Mouse (Mus musculus): ENCODE measurements around the gene Plscr1. TPM values are rescaled to one million over a fixed set of nuclear protein-coding genes. Genes with fewer than 3 reads are reported as not detected.

Plscr1 gene
- polyA plus RNA-seq, 2 experiments, result 12.3 to 23.0 TPM

DNA sequence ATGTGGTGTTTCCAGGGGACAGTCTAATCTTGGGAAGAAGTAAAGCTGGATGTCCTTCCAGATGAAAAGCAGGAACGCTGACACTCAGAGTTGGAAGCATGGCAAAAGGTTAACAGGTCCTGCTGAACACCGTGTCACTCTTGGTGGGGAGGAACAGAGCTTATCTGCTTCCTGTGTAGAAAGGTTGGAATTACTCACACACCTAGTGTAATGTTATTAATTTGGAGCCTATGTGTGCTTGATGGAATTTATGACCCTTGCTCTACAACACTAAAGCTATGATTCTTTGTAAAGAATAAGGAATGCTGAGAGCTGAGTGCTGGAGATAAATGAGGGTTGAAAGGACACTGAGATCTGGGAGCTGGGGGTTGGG is 19.7 kb upstream of the Plscr1 start:
- no peak for TF ChIP-seq EP300 (IDR thresholded peaks at IDR 0.05; ENCODE audit: low read depth)
- TF ChIP-seq CTCF (IDR thresholded peaks at IDR 0.05; ENCODE audit: low read depth), result no peak
- H3K9me3 ChIP-seq (ENCODE audit: control insufficient read depth, low read length), result no peaks in the 10 kb centered on the region
- 0 out of 4 replicates have a peak, but pooled peaks cover 0 to 9% of the 10 kb centered on the region in 2 experiments for H3K4me1 ChIP-seq (replicated peaks; ENCODE audit: control insufficient read depth in 2 of 2, insufficient read depth in 2 of 2, low read length in 1 of 2)
- no peaks in the 10 kb centered on the region for H3K27me3 ChIP-seq (ENCODE audit: control insufficient read depth, insufficient read depth, low read length)
- H3K9ac ChIP-seq (replicated peaks), result no peak overlapping the region
- DNase-seq (ENCODE audit: low read depth in 3 of 3, low spot score in 3 of 3) (no peak), ATAC-seq (ENCODE audit: insufficient read depth) (no peak)
- no peak overlapping the region for H3K27ac ChIP-seq
- WGBS (ENCODE audit: insufficient replicate concordance), result 25% methylated on average over 2 of the region's 2 CpGs
- no peak overlapping the region for H3K4me2 ChIP-seq (ENCODE audit: low read depth)
- H3K36me3 ChIP-seq (replicated peaks; ENCODE audit: control insufficient read depth, insufficient read depth, low read depth), result no peaks in the 10 kb centered on the region
- H3K4me3 ChIP-seq (ENCODE audit: insufficient read depth in 1 of 2, low read depth in 2 of 2, low read length in 2 of 2), result no peak overlapping the region

DNA sequence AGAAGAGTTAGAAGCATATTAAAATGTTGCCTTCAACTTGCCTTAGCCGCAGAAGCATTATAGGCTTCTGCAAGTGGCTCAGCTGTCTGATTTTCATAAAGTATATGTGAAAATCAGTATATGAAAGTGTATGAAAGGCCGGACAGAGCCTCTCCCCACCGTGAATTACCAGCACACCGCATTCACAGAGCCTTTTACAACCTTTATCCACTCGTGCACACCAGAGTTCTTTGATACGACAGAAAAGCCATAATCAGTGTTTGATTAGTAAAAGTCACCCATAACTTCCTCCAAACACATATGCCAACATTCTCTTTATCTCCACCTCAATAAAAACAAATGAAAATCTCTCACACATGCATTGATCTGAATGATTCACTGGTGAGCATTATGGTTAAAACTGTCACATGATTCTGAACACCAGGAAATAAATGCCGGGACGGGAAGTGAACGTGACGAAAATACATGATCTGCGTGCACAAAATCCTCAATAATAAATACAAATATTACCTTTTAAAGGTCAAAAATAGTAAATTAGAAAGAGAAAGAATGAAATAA is 14.6 kb upstream of the Plscr1 start:
- Histone ChIP-seq H3K27ac (no peak overlapping the region), H3K9me3 (ENCODE audit: control insufficient read depth, low read length) (no peaks in the 10 kb centered on the region), H3K27me3 (ENCODE audit: control insufficient read depth, insufficient read depth, low read length) (no peaks in the 10 kb centered on the region), H3K4me1 (replicated peaks; ENCODE audit: control insufficient read depth in 2 of 2, insufficient read depth in 2 of 2, low read length in 1 of 2) (0 out of 4 replicates have a peak, but pooled peaks cover 0 to 3% of the 10 kb centered on the region in 2 experiments), H3K4me3 (ENCODE audit: insufficient read depth in 1 of 2, low read depth in 2 of 2, low read length in 2 of 2) (no peak overlapping the region), H3K36me3 (replicated peaks; ENCODE audit: control insufficient read depth, insufficient read depth, low read depth) (no peaks in the 10 kb centered on the region), H3K9ac (replicated peaks) (no peak overlapping the region), H3K4me2 (ENCODE audit: low read depth) (no peak overlapping the region)
- ATAC-seq (ENCODE audit: insufficient read depth) (no peak), DNase-seq (ENCODE audit: low read depth in 3 of 3, low spot score in 3 of 3) (no peak)
- WGBS (ENCODE audit: insufficient replicate concordance), result 79% methylated on average over 11 of the region's 11 CpGs
- TF ChIP-seq EP300 (IDR thresholded peaks at IDR 0.05; ENCODE audit: low read depth), result no peak
- no peak for TF ChIP-seq CTCF (IDR thresholded peaks at IDR 0.05; ENCODE audit: low read depth)

DNA sequence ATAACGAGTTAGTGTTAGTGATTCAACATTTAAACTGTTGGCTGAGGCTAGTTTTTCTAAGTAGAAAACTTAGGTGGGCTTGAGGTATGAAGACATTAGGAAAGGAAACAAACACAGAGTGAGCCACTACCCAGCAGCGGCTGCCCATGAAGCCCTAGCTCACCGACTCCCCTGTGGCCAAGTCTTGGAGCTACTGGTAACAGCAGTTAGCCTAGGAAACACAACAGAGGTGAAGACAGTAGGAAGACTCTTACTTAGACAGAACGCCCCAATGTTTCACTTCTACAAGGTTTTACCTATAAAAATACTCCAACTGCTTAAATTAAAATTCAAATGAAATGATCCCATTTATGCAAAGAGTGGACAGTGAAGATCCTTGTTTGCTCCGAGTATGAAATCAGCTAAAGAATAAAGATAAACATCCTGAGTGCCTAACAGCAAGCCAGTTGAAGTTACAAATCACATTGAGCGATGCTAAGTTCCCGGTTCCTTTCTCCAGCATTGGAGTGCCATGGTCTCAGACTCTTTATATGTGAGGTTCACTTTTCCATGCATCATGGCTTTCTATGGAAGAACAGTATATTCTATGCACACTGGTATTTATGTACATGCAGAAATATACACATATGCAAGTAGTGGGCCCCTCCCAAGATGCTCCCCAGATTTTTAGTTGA is 640 bp upstream of the Plscr1 start:
- H3K4me1 ChIP-seq (replicated peaks; ENCODE audit: control insufficient read depth in 2 of 2, insufficient read depth in 2 of 2, low read length in 1 of 2), result peaks cover under 1 to 13% of the 10 kb centered on the region in 2 experiments; a peak in 3 of 4 replicates
- no peak for DNase-seq (ENCODE audit: low read depth in 3 of 3, low spot score in 3 of 3)
- ATAC-seq (ENCODE audit: insufficient read depth), result no peak
- no peak overlapping the region for H3K4me3 ChIP-seq (ENCODE audit: insufficient read depth in 1 of 2, low read depth in 2 of 2, low read length in 2 of 2)
- WGBS (ENCODE audit: insufficient replicate concordance), result 68% methylated on average over 7 of the region's 7 CpGs
- H3K27me3 ChIP-seq (ENCODE audit: control insufficient read depth, insufficient read depth, low read length), result no peaks in the 10 kb centered on the region
- H3K9ac ChIP-seq (replicated peaks), result no peak overlapping the region
- no peaks in the 10 kb centered on the region for H3K9me3 ChIP-seq (ENCODE audit: control insufficient read depth, low read length)
- no peaks in the 10 kb centered on the region for H3K36me3 ChIP-seq (replicated peaks; ENCODE audit: control insufficient read depth, insufficient read depth, low read depth)
- H3K4me2 ChIP-seq (ENCODE audit: low read depth), result no peak overlapping the region
- no peak overlapping the region for H3K27ac ChIP-seq
- TF ChIP-seq EP300 (IDR thresholded peaks at IDR 0.05; ENCODE audit: low read depth), result no peak
- no peak for TF ChIP-seq CTCF (IDR thresholded peaks at IDR 0.05; ENCODE audit: low read depth)

DNA sequence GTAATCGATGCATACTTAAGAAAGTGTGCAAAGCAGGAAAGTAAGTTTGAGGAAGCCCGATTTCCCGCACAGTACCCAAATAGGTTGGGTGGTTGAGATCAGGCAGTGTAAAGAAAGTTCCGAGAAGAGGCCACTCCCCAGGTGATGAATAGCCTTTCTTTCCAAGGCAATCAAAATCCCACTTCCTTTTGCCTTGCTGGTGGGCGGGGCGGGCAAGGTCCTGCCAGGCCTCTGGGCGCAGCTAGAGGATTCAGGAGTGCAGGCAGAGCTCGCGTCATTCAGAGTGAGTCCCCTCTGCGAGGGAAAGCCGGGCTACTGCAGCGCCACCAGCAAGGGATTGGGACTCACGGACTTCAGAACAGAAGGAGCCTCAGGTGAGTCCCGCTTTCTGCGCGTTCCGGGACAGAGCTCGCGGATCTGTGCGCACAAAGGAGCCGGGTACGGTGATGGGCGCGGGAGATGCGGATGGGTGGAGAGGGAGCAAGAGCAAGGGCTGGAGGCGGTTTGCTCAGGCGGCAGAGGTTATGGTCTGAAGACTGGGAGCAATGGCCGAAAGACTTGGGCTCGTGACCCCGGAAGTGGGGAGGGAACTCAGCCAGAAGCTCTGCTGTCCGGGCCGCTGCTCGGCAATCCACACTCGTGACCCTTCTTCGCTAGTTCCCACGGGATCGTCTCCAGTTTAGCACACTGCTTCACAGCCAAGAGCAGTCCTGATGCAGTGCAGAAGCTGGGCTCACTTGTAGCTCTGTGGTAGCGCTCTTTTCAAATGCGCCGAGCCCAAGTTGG is 630 bp downstream of the Plscr1 start:
- no peaks in the 10 kb centered on the region for H3K27me3 ChIP-seq (ENCODE audit: control insufficient read depth, insufficient read depth, low read length)
- peak overlapping the region; percentile 26 for H3K27ac ChIP-seq
- DNase-seq (ENCODE audit: low read depth in 3 of 3, low spot score in 3 of 3) (peak; percentile 17 to 46 (median 35)), ATAC-seq (ENCODE audit: insufficient read depth) (peak; percentile 77)
- no peaks in the 10 kb centered on the region for H3K9me3 ChIP-seq (ENCODE audit: control insufficient read depth, low read length)
- H3K4me1 ChIP-seq (replicated peaks; ENCODE audit: control insufficient read depth in 2 of 2, insufficient read depth in 2 of 2, low read length in 1 of 2), result peaks cover 2 to 17% of the 10 kb centered on the region in 2 experiments; a peak in 3 of 4 replicates
- WGBS (ENCODE audit: insufficient replicate concordance), result under 1% methylated on average over 40 of the region's 40 CpGs
- H3K9ac ChIP-seq (replicated peaks), result peak overlapping the region; percentile 70
- H3K4me3 ChIP-seq (ENCODE audit: insufficient read depth in 1 of 2, low read depth in 2 of 2, low read length in 2 of 2), result peak overlapping the region; percentile 72 to 78
- TF ChIP-seq CTCF (IDR thresholded peaks at IDR 0.05; ENCODE audit: low read depth) (0 out of 2 replicates have a peak, but pooled peaks have one; percentile 18), EP300 (IDR thresholded peaks at IDR 0.05; ENCODE audit: low read depth) (no peak)
- no peaks in the 10 kb centered on the region for H3K36me3 ChIP-seq (replicated peaks; ENCODE audit: control insufficient read depth, insufficient read depth, low read depth)
- peak overlapping the region; percentile 76 for H3K4me2 ChIP-seq (ENCODE audit: low read depth)

DNA sequence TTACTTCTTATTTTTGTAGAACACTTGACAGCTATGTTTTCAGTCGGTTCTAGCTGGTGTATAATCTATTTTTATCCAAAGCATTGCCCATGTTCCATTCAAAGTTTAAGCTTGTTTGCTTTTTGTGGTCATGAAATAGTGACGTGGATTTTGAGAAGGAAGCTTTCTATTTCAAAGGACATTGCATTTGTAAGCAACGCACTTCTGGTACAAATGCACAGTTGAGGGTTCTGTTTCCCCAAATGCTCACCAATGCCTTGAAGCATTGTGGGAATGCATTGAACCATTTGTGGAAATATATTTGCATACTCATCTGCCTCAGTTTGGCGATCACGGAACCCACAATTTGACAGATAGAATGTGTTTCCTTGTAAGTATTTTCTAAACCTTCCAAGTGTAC is 3.2 kb downstream of the Plscr1 start:
- Histone ChIP-seq H3K4me2 (ENCODE audit: low read depth) (peak overlapping the region; percentile 45), H3K27me3 (ENCODE audit: control insufficient read depth, insufficient read depth, low read length) (no peaks in the 10 kb centered on the region), H3K27ac (no peak overlapping the region), H3K9me3 (ENCODE audit: control insufficient read depth, low read length) (no peaks in the 10 kb centered on the region), H3K4me3 (ENCODE audit: insufficient read depth in 1 of 2, low read depth in 2 of 2, low read length in 2 of 2) (no peak overlapping the region), H3K9ac (replicated peaks) (no peak overlapping the region), H3K36me3 (replicated peaks; ENCODE audit: control insufficient read depth, insufficient read depth, low read depth) (no peaks in the 10 kb centered on the region), H3K4me1 (replicated peaks; ENCODE audit: control insufficient read depth in 2 of 2, insufficient read depth in 2 of 2, low read length in 1 of 2) (peaks cover 2 to 17% of the 10 kb centered on the region in 2 experiments; a peak in 3 of 4 replicates)
- 39% methylated on average over 5 of the region's 5 CpGs for WGBS (ENCODE audit: insufficient replicate concordance)
- no peak for ATAC-seq (ENCODE audit: insufficient read depth)
- DNase-seq (ENCODE audit: low read depth in 3 of 3, low spot score in 3 of 3), result no peak
- TF ChIP-seq EP300 (IDR thresholded peaks at IDR 0.05; ENCODE audit: low read depth) (no peak), CTCF (IDR thresholded peaks at IDR 0.05; ENCODE audit: low read depth) (no peak)
